Mouse (Mus musculus): ENCODE results near the gene Gramd1c. TPM values are rescaled to one million over a fixed set of nuclear protein-coding genes. Genes with fewer than 3 reads are reported as not detected.

Gramd1c gene
- total RNA-seq, 2 experiments from 2014 or later = 1.6 to 2.2 TPM

DNA sequence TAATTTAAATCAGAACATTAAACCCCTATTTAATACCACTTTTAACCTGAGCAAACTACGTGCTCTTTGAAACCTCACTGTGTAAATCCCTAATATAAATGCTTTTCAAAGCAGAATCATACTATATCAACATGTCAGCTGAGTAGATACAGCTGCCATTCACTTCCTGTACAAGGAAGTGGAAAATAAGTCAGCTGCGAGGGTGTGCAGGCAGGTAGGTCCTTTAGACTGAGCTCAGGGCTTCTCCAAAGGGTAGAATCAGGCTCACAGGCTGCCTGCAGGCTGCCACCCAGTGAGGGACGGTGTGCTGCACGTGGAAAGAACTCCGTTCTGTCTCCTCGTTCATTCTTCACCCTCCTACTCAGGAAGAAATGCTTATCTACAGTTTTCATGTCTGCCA, 108.2 kb downstream of the Gramd1c start:
- no peak for DNase-seq

DNA sequence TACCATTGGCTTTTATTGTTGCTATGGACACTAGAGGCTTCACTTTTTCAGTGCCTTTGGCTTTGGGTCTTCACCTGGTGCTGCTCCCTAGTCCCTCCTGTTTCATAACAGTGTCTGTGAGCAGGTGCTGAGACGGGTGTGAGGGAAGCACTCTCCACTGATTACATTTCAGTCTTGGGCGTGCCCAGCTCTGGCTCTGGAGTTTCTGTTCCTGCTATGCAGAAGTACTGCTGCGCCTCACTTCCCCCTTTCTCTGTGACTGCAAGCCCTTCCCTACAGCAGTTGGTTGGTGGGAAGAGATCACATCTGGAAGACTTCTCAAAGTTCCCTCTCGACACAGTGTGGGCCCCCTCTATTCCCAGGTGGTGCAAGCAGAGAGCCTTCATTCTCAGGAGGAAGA, 111.6 kb downstream of the Gramd1c start:
- DNase-seq = no peak

DNA sequence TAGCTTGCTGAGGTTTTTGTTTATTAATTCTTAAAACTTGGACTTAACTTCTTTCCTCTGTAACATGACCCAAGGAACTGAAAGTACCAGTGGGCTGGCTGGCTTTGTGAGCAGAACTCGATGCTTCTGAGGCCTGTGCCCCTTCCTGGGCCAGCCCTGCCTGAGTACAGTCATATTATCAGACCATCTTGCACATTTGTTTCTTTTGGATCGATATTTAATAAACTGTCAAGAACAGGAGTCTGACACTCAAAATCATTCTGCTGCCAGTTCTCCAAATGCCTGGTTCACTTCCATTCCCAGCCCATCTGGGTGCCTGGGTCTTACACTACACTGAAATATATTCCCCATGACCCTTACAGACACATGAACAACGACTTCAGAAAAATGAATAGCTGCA, 117.3 kb downstream of the Gramd1c start:
- DNase-seq = no peak

DNA sequence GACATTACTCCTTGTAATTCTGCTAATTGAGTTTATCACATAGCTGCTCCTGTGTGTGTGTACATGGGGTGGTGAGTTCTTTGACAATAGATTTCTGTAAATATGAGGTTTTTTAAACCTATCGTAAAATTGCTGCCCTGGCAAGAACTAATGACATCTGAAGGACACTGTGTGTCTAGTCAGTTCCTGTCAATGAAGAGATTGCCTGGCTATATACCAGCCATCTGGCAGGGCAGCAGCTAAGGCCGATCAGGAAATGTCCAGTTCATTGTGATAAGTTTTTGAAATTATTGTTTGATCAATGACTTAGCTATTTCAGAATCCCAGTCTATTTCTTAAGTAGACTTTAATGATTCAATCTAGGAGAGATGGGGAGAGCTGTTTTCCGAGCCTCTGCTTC, 117.8 kb downstream of the Gramd1c start:
- no peak for DNase-seq

DNA sequence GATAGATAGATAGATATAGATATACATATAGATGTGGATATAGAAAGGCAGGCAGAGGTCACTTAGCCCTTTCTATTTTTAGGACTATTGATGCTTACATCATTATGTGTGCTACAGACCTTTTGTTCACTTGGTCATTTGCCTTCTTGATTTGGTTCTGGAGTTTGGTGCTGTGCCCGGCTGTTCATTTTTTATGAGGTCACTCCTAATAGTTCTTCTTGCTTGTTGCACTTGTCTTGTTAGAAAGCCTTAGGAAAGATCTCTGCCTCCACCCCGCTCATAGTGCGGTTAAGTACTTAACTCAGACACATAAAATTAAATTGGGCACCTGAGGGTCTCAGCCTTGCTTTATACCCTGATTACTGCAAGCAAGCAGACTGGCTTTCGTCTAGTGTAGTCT, 122.3 kb downstream of the Gramd1c start:
- no peak for DNase-seq

DNA sequence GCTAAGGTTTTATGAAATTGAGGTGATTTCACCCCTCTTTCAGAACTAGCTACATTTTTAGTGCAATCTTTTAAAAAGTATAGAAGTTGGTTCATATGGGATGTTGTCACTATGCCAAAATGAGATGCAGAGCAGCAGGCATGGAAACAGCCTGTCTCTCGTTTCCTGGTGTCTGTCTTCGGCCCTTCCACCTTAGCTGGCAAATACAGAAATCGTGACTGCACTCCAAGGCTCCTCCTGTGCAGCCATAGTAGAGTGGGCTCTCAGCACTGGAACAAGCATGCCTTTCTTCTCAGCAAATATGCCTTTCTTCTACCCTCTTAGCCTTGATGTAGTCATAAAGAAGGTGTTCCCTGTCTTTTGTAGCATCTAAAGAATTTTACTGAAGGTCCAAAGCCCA, 127.3 kb downstream of the Gramd1c start:
- no peak for DNase-seq

DNA sequence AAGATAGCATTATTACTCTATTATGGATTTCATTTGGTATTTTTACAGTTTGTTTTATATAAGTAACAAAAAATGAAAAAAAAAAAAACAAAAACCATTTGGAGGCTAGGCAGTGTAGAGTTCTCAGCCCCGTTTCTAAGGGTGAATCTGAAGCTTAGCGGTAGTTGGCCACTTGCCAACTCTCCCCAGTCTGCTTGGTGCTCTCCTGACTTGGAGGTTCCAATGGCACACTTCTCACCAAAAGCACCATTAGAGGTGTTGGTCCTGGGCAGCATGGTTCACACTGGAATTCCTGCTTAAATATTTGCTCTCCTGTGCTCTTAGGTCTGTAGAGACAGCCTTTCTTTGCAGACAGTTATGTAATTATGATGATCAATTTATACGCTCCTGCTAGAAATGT, 127.8 kb downstream of the Gramd1c start:
- DNase-seq = no peak

DNA sequence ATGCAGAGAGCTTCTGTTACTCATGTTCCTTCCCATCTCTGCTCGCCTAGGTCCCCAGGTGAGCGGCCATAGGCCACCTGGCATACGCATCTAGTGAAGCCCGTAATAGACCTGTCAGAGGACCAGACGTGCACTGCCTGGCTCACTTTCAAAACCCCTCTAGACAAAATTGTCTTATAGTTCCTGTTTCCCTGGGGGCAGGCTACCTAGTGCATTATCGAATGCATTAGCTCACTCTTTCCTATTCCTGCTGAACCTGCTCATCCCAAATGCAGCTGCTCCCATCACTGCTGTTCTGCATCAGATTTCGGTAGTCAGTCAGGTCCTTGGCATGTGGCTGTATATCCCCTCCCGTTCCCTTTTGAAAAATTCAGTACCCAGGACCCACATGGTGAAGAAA, 128.3 kb downstream of the Gramd1c start:
- no peak for DNase-seq

DNA sequence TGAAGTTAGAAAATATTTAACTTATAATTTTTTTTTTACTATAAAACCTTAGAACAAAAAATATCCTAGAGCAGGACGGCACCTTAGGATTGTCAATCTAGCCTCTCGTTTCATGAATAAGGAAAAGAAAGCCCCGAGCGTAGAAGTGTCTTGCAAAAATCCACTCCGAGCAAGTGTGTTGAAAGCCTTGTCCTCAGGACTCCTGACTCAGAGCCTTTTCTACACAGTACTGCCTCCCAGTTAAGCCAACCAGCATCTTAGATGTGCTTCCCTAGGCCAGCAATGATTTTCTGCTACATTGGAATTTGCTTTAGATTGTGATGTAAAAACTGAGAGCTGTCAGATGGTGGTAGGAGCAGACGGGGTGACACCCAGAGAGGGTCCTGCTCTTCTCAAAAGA, 130.1 kb downstream of the Gramd1c start:
- DNase-seq = no peak

DNA sequence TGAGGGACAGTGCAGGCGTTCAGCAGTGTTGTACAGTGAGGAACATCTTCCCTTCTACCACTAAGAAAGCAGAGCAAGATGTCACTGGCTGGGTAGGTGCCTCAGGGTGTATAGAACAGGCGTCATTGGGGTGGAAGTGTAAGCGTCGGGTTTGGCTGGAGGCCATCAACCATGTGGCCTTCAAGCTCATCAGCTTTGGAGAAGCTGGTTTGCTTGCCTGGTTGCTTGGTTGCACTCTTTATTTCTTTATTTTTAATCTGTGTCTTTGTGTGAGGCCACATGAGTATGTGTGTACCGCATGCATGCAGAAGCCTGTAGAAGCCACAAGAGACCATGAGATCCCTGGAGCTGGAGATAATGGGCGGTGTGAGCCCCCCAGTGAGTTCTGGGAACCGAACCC, 130.8 kb downstream of the Gramd1c start:
- DNase-seq = no peak

DNA sequence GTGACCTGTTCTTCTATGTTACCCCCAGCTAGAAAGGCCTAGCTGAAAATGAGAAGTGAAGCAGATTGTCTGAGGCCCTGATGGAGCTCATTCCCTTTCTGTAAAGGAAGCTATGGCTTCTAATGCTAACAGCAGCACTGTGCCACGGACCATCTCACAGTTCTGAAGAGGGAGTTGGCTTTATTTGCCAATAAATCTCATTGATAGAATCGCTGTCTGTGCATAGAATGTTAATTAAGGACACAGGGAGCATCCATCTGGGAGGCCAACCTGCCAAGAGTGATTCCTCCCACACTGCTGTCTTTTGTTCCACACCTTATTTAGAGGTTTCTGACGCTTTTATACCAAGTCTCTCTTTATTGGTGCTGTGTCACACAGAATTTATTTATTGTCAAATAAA, 131.6 kb downstream of the Gramd1c start:
- no peak for DNase-seq

DNA sequence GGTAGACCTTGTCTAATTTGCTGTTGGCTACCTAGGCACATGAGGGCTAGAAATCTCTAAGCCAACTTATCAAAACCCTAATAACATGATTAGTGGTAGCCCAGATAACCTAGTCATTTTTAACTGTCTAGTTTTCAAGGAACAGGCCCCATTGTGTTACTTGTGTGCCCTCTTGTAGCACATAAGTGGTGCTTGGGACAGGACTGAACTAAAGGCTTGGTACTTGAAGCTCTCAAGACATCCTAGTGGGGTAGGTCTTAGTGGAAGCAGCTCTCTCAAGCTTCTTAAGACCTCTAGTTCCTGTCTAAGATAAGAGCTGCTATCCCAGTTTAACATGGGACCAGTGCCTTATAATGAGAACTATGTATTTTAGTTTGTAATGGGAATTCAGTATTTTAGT, 132.6 kb downstream of the Gramd1c start:
- no peak for DNase-seq

Small RNAs within 50 kb of the gene (microRNA-seq; reads per million reads assigned to microRNA genes)
- gene Mir3470b = 0 reads per million in 2 experiments

Other genes with a start within 250 kb of the Gramd1c start
- gene Ccdc191, start 173.5 kb downstream of the Gramd1c start, total RNA-seq (2021) = 1 to 10 TPM; 1.2 to 2.0 TPM
- gene Qtrt2, start 136.5 kb downstream of the Gramd1c start, total RNA-seq (2021) = 10 to 100 TPM; 23.2 to 29.8 TPM
- gene Zdhhc23, start 83.6 kb downstream of the Gramd1c start, total RNA-seq (2021) = 1 to 10 TPM; 1.8 to 2.2 TPM
- gene Atp6v1a, start 76.4 kb upstream of the Gramd1c start, total RNA-seq (2021) = 10 to 100 TPM; 49.8 to 52.8 TPM
- 100 to 1,000 TPM in 1 of 2 experiments, 10 to 100 TPM in 1; 96.8 to 100 TPM for gene Naa50, start 76.5 kb upstream of the Gramd1c start, total RNA-seq (2021)
- gene Usf3, start 109.9 kb upstream of the Gramd1c start, total RNA-seq (2021) = 10 to 100 TPM; 22.2 to 24.2 TPM